Mouse (Mus musculus): Measurements from ENCODE around the gene Olfr750.

Olfr750 gene

GRCm38 (mm10) chr14:51088166-51088969 is 14.1 kb upstream of the Olfr750 start:
- DNase-seq (ENCODE audit: low spot score), result peak; percentile 93

- DNase-seq (ENCODE audit: low spot score), result peak; percentile 50
These were observed 13.5 kb upstream of the Olfr750 start for GRCm38 (mm10) chr14:51087762-51088161.

- no peak for DNase-seq (ENCODE audit: low spot score)
These were observed 11.7 kb upstream of the Olfr750 start for GRCm38 (mm10) chr14:51085911-51086310.

GRCm38 (mm10) chr14:51085086-51085485 is 10.9 kb upstream of the Olfr750 start:
- no peak for DNase-seq (ENCODE audit: low spot score)

- peak; percentile 20 for DNase-seq (ENCODE audit: low spot score)
These were observed 9.6 kb upstream of the Olfr750 start for GRCm38 (mm10) chr14:51083805-51084204.

GRCm38 (mm10) chr14:51082599-51083581 is 8.7 kb upstream of the Olfr750 start:
- DNase-seq (ENCODE audit: low spot score), result peak; percentile 91

- DNase-seq (ENCODE audit: low spot score), result no peak
These were observed 6.8 kb upstream of the Olfr750 start for GRCm38 (mm10) chr14:51081035-51081434.

- no peak for DNase-seq (ENCODE audit: low spot score)
These were observed 4.9 kb upstream of the Olfr750 start for GRCm38 (mm10) chr14:51079180-51079579.

- peak; percentile 68 for DNase-seq (ENCODE audit: low spot score)
These were observed 4.6 kb downstream of the Olfr750 start for GRCm38 (mm10) chr14:51069617-51070016.

GRCm38 (mm10) chr14:51068956-51069355 is 5.3 kb downstream of the Olfr750 start:
- no peak for DNase-seq (ENCODE audit: low spot score)

- no peak for DNase-seq (ENCODE audit: low spot score)
These were observed 13.5 kb downstream of the Olfr750 start for GRCm38 (mm10) chr14:51060761-51061160.

- no peak for DNase-seq (ENCODE audit: low spot score)
These were observed 16.8 kb downstream of the Olfr750 start, which contains the start of gene Rnase12 for GRCm38 (mm10) chr14:51057401-51057831. TSS of gene Rnase12 (minus strand) at chr14:51057661.

- DNase-seq (ENCODE audit: low spot score), result peak; percentile 37
These were observed 19.7 kb downstream of the Olfr750 start for GRCm38 (mm10) chr14:51054243-51055237.

GRCm38 (mm10) chr14:51053176-51053575 is 21.1 kb downstream of the Olfr750 start:
- DNase-seq (ENCODE audit: low spot score), result no peak

- DNase-seq (ENCODE audit: low spot score), result no peak
These were observed 22.3 kb downstream of the Olfr750 start for GRCm38 (mm10) chr14:51051941-51052340.

GRCm38 (mm10) chr14:51050063-51050462 is 24.2 kb downstream of the Olfr750 start, which contains the start of gene Rnase11:
TSS of gene Rnase11 (minus strand) at chr14:51050163.
- DNase-seq (ENCODE audit: low spot score), result no peak

- DNase-seq (ENCODE audit: low spot score), result no peak
These were observed 26.4 kb downstream of the Olfr750 start for GRCm38 (mm10) chr14:51047846-51048245.

- DNase-seq (ENCODE audit: low spot score), result no peak
These were observed 32.5 kb downstream of the Olfr750 start, which contains the start of gene Rnase9 for GRCm38 (mm10) chr14:51041769-51042168. TSS of gene Rnase9 (minus strand) at chr14:51041869.

- DNase-seq (ENCODE audit: low spot score), result no peak
These were observed 38.0 kb downstream of the Olfr750 start for GRCm38 (mm10) chr14:51036214-51036613.

GRCm38 (mm10) chr14:51035206-51035605 is 39.0 kb downstream of the Olfr750 start:
- no peak for DNase-seq (ENCODE audit: low spot score)

All from embryo, embryonic 10.5 days (tissue).